Mouse (Mus musculus): ENCODE measurements at regions not wholly inside any gene's neighbourhood (a gene's known extent, or its start where the extent isn't known, plus 50 kb on each side); places are given as distances from the start of the nearest gene placed in this dataset.

DNA sequence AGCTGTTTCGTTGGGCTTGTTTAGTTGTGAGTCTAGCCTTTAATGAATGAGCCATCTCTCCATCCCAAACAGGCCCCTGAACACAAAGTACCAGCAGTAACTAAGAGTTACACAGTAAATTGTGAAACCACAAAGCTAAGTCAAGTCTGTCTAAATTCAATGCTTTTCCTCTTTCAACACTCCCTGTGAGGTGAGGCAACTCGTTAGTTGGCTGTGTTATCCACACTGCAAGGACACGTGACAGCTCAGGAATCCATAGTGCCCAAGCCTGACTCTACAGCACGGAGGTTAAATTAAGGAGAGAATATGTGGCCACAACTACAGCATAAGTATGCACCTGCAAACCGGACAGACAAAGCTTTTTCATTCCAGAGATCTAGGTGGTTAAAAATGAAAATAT, 54.9 kb upstream of the Gm45716 start:
- Histone ChIP-seq H3K27me3 (ENCODE audit: control insufficient read depth, insufficient read depth, low read length) (no peaks in the 10 kb centered on the region), H3K4me3 (ENCODE audit: low read depth, low read length) (no peak overlapping the region), H3K36me3 (ENCODE audit: control insufficient read depth, insufficient read depth, low read length) (no peaks in the 10 kb centered on the region), H3K4me1 (ENCODE audit: control insufficient read depth, insufficient read depth, insufficient read length, low read length) (no peaks in the 10 kb centered on the region), H3K27ac (ENCODE audit: insufficient read depth, low read depth, low read length) (no peak overlapping the region)
- WGBS, result 61% methylated on average over 5 of the region's 5 CpGs
- TF ChIP-seq POLR2A (IDR thresholded peaks at IDR 0.05; ENCODE audit: low read depth, low read length) (no peak), CTCF (IDR thresholded peaks at IDR 0.05; ENCODE audit: extremely low read depth, insufficient read length, insufficient replicate concordance, low read depth, low read length) (no peak)

DNA sequence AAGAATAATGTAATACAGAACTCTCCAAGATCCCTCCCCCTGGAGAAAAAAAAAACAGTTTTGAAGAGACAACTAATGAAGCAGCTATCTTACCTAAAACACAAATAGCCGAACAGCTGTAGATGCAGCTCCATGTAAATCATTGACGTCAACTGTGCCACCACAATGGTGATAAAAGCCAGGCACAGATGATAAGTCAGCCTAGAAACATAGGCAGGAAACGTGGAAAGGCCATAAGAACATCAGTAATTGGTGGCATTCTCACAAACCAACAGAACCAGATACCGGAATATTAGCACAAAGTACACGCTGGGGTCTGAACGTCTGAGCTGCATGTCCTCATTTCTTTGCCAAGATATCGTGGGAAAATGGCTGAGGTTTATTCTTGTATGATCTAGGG, 51.2 kb upstream of the Gm45716 start:
- Histone ChIP-seq H3K4me3 (ENCODE audit: low read depth, low read length) (no peak overlapping the region), H3K36me3 (ENCODE audit: control insufficient read depth, insufficient read depth, low read length) (no peaks in the 10 kb centered on the region), H3K27ac (ENCODE audit: insufficient read depth, low read depth, low read length) (no peak overlapping the region), H3K4me1 (ENCODE audit: control insufficient read depth, insufficient read depth, insufficient read length, low read length) (no peaks in the 10 kb centered on the region), H3K27me3 (ENCODE audit: control insufficient read depth, insufficient read depth, low read length) (no peaks in the 10 kb centered on the region)
- 64% methylated on average over 7 of the region's 7 CpGs for WGBS
- TF ChIP-seq POLR2A (IDR thresholded peaks at IDR 0.05; ENCODE audit: low read depth, low read length) (no peak), CTCF (IDR thresholded peaks at IDR 0.05; ENCODE audit: extremely low read depth, insufficient read length, insufficient replicate concordance, low read depth, low read length) (no peak)
